Mouse (Mus musculus) liver, embryonic 14.5 days (tissue): ENCODE data around the gene Ppie.

Experiments used
- CTCF ChIP-seq: IDR thresholded peaks from 2 replicates; pipeline ENCODE4 v1.5.1; 2016; ENCODE audit warnings: antibody characterized with exemption, low read depth, control low read depth
- EP300 ChIP-seq: IDR thresholded peaks from 2 replicates; pipeline ENCODE4 v1.6.1; 2016; ENCODE audit warnings: antibody characterized with exemption, low read depth

GRCm38 (mm10) chr4:123082283-123083163 lies 57.2 kb downstream of the Ppie start:
- peak; percentile 90 for TF ChIP-seq CTCF
- no peak for TF ChIP-seq EP300
